Mouse (Mus musculus): ENCODE results near the gene Gm10401.

The Gm10401 gene

DNA sequence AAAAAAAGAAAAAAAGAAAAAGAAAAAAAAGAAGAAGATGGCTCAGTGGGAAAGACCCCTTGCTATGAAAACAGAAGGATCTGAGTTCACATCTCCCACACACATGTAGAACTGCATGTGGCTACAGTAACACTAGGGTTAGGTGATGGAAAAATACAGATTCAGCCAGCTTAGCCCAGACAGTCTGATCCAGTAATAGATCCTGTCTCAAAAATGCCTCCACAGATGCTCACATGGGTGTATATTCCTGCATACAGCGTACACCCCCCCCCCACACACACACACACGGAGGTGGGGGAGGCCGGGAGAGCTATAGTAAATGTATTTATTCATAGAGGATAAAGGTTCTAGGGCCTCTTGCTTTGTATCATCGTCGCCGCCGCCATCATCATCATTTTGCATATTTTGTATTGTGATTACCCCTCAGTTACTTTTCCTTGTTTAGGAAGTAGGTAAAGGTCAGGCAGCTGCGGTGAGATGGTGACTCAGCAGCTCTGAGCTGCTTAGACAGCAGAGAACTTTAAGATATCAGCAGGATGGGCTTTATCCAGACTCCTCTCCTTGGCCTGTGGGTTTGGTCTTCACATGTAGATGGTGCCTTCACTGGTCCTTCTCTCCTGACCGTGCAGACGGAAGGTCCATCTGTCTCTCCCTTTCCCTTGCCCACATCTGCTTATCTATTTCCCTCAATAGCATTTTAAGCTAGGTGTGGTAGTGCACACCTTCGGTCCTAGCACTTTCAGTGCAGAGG, 29.2 kb downstream of the Gm10401 start:
- DNase-seq: no peak

DNA sequence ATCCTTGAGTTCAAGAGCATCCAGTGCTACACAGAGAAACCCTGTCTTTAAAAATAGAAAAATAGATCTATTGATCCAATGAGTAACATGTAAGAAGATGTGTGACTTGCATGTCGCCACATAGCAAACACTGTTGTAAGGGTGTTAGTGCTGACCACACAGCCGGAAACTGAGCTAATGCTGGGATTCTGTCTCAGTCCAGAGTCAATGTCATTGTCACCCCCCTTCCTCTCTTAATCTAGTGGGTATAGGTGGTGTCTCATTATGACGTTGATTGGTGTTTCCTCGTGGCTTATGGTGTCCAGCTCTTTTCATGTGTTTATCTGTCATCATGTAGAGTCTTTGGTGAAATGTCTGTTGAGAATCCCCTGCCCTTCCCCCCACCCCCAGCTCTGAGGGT, 31.9 kb downstream of the Gm10401 start:
- DNase-seq: no peak

DNA sequence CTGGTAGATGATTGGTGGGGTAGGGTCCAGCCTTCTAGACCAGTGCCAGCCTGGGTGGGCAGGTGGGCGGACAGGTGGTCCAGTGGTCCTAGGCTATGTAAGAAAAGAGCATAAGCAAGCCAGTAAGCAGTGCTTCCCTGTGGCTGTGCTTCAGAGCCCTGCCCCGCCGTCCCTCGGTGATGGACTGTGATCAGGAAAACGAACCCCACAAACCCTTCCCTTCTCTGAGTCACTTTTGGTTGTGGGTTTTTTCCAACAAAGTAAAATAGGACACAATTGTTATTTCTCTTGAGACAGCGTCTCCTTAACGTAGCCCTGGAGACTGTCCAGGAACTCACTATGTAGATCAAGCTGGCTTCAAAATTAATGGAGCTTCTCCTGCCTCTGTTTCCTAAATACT, 34.7 kb downstream of the Gm10401 start:
- no peak for DNase-seq

- no peak for DNase-seq
Observed at GRCm38 (mm10) chr5:115062566-115062965, 35.5 kb downstream of the Gm10401 start.

GRCm38 (mm10) chr5:115060977-115061376, 37.1 kb downstream of the Gm10401 start:
- DNase-seq: no peak

GRCm38 (mm10) chr5:115060067-115060695, 37.9 kb downstream of the Gm10401 start:
- no peak for DNase-seq

GRCm38 (mm10) chr5:115058584-115059297, 39.4 kb downstream of the Gm10401 start:
- no peak for DNase-seq

GRCm38 (mm10) chr5:115057153-115057552, 40.9 kb downstream of the Gm10401 start:
- no peak for DNase-seq

GRCm38 (mm10) chr5:115055418-115055817, 42.7 kb downstream of the Gm10401 start:
- no peak for DNase-seq

DNA sequence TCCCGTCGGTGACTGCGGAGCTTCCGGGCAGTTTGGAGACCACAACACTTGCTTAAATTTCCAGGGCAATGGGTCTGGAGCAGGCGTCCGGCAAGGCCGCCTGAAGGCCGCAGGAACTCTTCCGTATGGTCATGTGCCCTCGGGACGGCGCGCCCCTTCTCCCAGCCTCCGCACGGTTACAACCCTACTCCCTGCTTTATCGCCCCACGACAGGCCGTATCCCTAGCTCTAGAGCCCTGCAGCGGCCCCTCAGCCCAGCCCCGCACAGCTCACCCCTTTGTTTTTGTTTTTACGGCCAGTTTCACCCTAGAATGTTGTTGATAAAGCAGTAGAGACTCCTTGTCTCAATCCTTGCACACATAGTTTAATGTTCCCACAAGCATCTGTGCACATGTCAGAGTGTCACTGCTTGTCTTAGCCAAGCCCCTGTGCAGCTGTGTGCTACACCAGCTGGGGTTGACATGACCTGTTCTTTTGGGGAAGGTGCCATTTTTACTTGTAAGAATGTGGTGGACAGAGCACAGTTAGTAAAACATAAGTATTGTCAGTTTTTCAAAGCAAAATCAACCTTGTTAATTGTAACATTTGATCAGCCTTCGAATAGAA, 44.2 kb downstream of the Gm10401 start:
- no peak for DNase-seq

DNA sequence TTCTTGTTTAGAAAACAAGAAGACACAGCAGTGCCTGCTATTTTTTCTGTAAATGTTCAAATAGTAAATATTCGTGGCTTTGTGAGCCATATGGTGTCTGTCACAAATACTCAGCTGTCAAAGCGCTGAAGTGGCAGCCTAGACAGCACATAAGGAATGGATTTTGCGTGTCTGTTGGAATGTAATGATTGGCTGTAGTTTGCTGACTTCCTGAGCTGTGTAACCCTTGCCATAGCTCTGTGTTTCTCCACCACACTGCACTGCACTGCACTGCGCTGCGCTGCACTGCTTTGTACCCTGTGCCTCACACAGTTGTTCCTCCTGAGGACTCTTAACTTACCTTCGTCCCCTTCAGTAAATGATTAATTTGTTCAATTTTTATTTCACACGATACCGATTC, 45.5 kb downstream of the Gm10401 start:
- DNase-seq: no peak

DNA sequence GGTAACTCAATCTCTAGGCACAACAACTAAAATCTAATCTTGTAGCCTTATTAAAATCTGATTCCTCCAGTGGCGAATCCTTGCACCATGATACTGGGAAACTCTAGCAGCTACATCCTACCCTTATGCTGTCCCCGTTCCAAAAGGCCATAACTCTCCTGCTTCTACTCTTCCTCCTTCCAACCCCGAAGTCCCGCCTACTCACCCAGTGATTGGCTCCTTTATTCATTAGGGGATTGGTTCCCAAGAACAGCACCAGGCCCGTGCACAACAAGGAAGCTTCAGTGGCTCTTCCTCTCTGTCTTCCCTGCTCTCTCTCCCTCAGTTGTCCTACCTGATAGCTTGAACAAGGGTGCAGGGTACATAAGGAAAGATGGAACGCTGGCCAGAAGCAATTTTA, 47.3 kb downstream of the Gm10401 start:
- DNase-seq: no peak

DNA sequence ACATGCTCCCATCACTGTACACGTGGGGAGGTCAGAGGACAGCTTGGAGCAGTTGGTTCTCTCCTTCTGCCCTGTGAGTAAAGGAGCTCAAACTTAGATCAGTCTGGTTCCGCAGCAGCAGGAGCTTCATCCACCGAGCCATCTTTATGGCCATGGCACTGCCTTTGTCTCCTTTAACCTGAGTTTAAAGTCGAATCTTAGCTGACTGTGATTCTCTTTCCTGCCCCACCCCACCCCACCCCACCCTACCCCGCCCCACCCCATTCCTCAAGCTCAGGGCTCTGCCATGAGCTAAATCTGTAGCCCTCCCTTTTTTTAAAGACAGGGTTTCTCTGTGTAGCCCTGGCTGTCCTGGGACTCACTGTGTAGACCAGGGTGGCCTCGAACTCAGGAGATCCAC, 48.4 kb downstream of the Gm10401 start:
- no peak for DNase-seq

Measured in right cerebral cortex, adult 18-20 months (tissue).